Mouse (Mus musculus): ENCODE data around the gene Naaladl1. TPM values are rescaled to one million over a fixed set of nuclear protein-coding genes. Genes with fewer than 3 reads are reported as not detected.

Gene Naaladl1
- total RNA-seq, 4 experiments from 2014 or later: 0.14 to 0.44 (median 0.17) TPM

GRCm38 (mm10) chr19:6082156-6082555 lies 23.4 kb upstream of the Naaladl1 start, which contains the start of gene Gm28374:
Gene Gm28374, minus strand, starts transcription at chr19:6082256.
- no peak for DNase-seq (ENCODE audit: low spot score in 2 of 2)

- DNase-seq (ENCODE audit: low spot score in 2 of 2): peak; percentile 97 to 98
These were observed 20.9 kb upstream of the Naaladl1 start, which contains the start of the genes Zfpl1 and Cdca5 for GRCm38 (mm10) chr19:6084478-6085248. Gene Zfpl1, minus strand, starts transcription at chr19:6084956. Gene Cdca5, plus strand, starts transcription at chr19:6084983.

DNA sequence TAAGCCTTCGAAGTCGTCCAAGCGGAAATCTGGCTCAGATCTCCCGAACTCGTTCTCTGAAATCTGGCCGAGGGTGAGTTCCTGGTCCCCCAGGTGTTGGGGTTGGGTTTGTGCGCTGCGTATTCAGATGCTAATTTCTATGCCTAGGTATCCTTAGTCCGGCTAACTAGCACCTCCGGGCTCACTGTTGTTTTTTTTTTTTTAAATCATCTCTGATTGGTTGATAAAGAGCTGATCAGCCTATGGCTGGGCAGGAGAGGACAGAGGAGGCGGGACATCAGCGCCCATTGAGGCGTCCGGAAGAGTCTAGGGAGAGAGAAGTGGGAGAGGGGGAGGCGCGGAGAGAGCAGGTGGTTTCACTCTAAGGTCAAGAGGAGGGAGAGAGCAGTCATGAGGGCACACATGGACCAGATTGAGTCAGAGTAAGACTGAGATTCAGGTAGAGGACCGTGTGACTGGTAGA lies 20.1 kb upstream of the Naaladl1 start:
- no peak for DNase-seq (ENCODE audit: low spot score in 2 of 2)

DNA sequence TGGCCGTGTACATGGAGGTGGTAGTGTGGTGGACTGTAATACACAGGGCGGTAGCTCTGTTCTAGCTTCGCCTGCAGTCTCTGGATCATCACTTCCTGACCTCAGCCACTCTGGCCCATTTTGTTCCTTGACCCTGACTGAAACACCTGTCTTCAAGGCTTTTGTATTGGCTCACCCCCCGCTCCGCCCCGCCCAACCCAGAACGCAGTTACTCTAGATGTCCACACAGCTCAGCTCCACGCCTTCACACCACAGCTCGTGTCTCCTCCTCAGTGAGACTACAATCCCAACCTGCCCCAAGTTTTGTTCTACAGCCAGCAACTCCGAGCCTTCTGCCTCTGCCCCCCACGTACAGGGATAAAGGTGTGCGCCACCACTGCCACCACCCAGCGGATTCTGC lies 16.7 kb upstream of the Naaladl1 start:
- DNase-seq (ENCODE audit: low spot score in 2 of 2): no peak

DNA sequence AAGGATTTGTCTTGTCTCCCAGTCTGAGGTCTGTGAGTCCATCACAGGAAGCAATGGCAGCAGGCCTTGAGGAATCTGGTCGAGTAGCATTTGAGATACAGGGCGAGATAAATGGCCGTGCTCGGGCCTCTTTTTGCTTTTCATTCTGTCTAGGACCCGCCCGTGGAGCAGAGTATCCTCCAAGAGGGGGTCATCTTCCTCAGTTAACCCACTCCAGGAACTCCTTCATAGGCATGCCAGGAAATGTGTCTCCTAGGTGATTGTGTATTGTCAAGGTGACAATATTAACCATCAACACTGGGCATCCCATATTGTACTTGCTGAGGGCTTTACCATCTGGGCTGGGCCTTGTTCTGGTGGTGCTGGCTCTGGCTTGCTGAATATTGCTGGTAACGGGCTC lies 11.5 kb upstream of the Naaladl1 start, which contains the start of gene AC131692.1:
Gene AC131692.1, plus strand, starts transcription at position 301 of the 400 bp plus-strand sequence.
- no peak for DNase-seq (ENCODE audit: low spot score in 2 of 2)

- DNase-seq (ENCODE audit: low spot score in 2 of 2): no peak
These were observed 7.7 kb upstream of the Naaladl1 start for GRCm38 (mm10) chr19:6097847-6098246.

- no peak for DNase-seq (ENCODE audit: low spot score in 2 of 2)
These were observed 4.4 kb upstream of the Naaladl1 start for GRCm38 (mm10) chr19:6101186-6101585.

DNA sequence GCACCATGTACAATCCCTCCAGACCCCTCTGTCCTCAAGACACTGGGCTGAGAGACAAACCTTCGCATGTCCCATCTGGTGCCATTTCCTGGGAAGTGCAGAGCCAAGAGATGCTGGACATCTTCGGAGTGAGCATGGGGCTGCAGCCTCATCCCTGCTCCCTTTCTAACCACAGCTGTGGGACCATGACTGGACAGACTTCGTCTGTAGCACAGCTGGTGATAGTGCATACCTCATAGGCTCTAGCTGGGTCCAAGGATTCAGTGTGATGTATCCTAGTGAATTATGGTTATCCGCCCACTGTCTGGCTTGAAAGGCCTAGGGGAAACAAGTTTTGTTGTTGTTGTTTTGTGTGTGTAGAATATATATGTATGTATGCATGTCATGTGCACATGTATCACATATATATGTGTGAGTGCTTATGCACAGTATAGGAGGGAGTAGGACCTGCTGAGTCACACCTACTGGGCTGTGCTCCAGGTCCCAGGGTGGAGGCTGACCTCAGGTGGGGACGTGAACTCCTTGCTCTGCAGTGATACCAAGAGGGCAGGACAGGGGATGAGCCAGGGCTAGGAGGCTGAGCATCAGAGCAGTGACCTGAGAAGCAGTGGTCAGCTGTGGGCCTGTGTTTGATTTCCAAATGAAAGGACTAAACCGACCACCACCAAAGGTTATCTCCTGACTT lies 3.3 kb upstream of the Naaladl1 start:
- DNase-seq (ENCODE audit: low spot score in 2 of 2): no peak

GRCm38 (mm10) chr19:6104476-6104875 lies 1.1 kb upstream of the Naaladl1 start:
- DNase-seq (ENCODE audit: low spot score in 2 of 2): no peak

DNA sequence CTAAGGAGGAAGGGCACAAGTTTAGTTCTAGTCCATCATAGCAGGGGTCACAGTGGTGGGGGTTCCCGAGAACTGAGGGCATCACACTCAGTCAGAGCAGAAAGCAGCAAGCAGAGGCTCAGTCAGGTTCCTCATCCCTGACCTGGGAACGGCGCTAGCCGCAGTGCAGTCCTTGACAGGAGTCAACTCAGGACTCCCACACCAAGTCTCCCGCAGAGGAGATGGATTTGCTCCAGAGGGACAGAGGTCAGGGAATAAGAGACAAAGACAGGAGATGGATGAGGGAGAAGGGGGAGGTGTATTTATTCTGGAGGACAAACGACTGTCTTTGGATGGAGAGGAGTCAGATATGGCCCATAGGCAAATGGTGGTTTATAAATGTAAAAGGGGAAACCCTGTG lies 7.5 kb downstream of the Naaladl1 start:
- no peak for DNase-seq (ENCODE audit: low spot score in 2 of 2)

- DNase-seq (ENCODE audit: low spot score in 2 of 2): no peak
These were observed 10.7 kb downstream of the Naaladl1 start for GRCm38 (mm10) chr19:6116113-6116850.

GRCm38 (mm10) chr19:6117346-6117985 lies 11.9 kb downstream of the Naaladl1 start:
- peak in 1 of 2 experiments; percentile 28 for DNase-seq (ENCODE audit: low spot score in 2 of 2)

DNA sequence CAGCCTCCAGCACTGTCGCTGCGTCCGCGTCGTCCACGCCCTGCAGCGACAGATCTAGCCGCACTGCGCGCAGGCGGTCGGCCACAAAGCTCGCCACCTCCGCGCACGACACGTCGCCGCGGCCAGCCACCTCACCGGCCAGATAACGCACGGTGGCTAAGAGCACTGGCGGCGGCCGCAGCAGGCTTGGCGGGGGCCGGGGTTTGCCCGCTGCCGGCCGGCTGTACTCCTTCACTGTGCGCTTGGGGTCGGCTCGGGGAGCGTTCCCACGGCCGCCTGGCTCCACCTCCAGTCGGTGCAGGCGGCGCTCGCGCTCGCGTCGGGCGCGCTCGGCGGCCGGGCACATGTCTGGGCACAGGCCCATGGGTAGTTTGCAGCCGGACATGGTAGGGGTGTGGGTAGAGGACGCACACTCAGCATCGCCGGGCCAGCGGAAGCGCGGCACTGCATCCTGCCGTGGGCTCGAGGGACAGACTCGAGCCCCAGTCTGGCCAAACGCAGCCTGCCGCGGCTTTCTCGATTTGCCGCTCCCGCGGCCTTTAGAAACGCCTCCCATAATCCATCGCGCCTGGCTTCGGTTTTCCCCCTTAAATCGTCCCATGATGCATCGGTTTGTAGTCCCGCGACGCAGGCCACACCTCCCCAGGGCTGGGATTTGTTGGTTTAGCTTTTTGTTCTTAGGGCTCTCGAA lies 12.5 kb downstream of the Naaladl1 start, which contains the start of gene Sac3d1:
Gene Sac3d1, minus strand, starts transcription at position 665 of the 691 bp plus-strand sequence.
- DNase-seq (ENCODE audit: low spot score in 2 of 2): peak; percentile 80 to 86

DNA sequence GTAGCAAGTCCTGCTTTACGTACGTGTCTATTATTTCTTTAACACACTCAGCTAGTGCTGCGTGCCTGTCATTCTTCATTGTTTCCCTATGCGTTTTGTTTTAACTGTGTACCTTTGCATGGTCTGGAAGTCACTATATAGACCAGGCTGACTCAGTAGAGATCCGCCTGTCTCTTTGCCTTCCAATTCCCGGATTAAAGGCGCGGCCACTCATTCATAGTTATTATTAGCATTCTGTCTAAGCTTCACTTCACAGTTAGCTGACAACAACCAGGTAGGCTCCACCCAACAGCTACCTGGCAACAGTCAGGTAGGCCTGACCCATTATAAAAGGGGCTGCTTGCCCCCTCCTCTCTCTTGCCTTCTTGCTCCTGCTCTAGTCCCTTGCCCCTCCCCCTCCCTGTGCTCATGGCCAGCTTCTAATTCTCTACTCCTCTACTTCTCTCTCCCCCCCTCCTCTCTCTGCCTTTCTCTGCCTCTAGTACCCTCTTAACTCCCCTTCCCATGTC lies 13.1 kb downstream of the Naaladl1 start:
- no peak for DNase-seq (ENCODE audit: low spot score in 2 of 2)

- no peak for DNase-seq (ENCODE audit: low spot score in 2 of 2)
These were observed 16.2 kb downstream of the Naaladl1 start for GRCm38 (mm10) chr19:6121761-6122160.

DNA sequence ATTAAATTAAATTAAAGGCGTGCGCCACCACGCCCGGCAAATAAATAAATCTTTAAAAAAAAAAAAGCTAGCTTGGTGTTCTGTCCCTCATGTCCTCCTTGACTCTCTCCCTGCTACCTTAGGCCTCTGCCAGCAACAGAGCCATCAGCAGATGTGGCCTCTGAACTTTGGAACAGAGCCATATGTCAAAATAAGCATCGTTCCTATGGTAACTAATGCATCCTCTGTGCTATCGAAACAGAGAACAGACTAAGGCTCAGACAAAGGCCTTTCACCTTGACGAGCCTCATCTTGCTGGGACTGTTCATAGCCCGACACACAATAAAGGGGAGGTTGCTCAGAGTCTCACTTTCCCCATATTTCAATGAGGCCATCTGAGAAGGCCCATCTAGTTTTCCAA lies 17.7 kb downstream of the Naaladl1 start:
- no peak for DNase-seq (ENCODE audit: low spot score in 2 of 2)

GRCm38 (mm10) chr19:6124898-6125297 lies 19.3 kb downstream of the Naaladl1 start:
- no peak for DNase-seq (ENCODE audit: low spot score in 2 of 2)

- no peak for DNase-seq (ENCODE audit: low spot score in 2 of 2)
These were observed 20.7 kb downstream of the Naaladl1 start for GRCm38 (mm10) chr19:6126289-6126688.

DNA sequence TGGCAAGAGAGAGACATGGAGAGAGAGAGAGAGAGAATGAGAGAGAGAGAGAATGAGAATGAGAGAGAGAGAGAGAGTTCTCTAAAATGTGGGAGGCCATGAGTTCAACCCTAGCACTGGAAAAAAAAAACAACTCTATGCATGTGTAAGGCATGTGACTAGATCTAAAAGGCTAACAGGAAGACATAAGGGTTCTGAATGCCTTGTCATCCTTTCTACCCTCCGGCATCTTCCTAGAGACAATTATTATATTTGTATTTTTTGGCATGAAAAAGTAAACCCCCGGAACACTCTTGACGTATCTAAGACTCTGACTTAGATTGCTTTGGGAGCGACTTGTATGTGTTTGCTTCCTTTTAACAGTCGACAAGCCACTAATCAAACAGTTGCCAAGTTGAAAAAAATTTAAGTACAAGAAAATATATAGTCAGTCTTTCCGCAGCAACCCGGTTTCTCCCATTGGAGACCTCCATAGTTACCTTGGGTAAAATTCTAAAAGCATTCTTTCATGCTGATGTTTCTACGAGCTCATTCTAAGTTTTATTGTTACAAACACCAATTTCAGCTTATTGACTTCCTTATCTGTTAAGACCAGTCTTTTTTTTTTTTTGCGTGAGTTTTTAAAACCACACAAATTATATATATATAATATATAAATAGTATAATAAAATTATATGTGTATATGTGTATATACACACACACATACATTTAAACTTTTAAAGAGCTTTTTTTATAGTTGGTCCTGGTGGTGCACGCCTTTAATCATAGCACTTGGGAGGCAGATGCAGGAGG lies 21.4 kb downstream of the Naaladl1 start:
- no peak for DNase-seq (ENCODE audit: low spot score in 2 of 2)

All from left cerebral cortex, adult 8-10 months (tissue).